Mouse (Mus musculus) left cerebral cortex, postnatal 14 days (tissue): ENCODE results near the gene Znfx1. TPM values are rescaled to one million over a fixed set of nuclear protein-coding genes. Genes with fewer than 3 reads are reported as not detected.
"Not testable (repeated sequence)": the region's sequence is repeated elsewhere in the genome, so short reads cannot be mapped to it uniquely, and the experiment has no call there.

Experiments used
- DNase-seq, 2 experiments: peaks; one replicate each; pipeline ENCODE4 v3.0.0; 2021 to 2022; ENCODE audit warnings: low spot score in 2 of 2, mixed read lengths in 1 of 2
- intact Hi-C: fragments of 180-260 bp; cut with DNase I; formaldehyde crosslinking; loops from one replicate; pipeline ENCODE4 v1.15.1; 2025
- total RNA-seq, 2 experiments: library from RNA; stranded (reverse); gene quantifications; 2 replicates each; pipeline ENCODE4 v1.2.3; 2021

The Znfx1 gene
- total RNA-seq, 2 experiments from 2014 or later: 41.5 to 43.9 TPM

GRCm38 (mm10) chr2:167009483-167009882, 53.3 kb downstream of the Znfx1 start:
- intact Hi-C loops: no loop called here
- DNase-seq: no peak

DNA sequence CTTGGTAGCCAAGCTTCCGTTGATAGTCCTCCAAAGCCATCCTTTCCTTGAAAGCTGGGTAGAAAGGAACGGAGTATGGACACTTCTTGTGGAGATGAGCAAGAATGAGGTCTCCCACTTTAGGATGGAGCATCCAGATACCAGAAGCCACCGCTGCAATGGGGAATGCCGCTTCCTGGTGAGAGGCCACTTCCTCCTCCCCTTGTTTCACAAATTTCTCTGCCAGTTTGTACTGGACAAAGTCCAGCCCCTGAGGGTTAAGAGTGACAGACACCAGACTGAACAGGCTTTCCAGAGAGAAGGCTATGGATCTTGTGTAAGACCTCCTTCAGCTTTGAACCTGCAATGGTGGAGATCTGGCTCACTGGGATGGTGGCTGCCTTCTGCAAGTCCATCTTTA, 55.2 kb downstream of the Znfx1 start:
- intact Hi-C loops, DNase-seq: not testable (repeated sequence)

DNA sequence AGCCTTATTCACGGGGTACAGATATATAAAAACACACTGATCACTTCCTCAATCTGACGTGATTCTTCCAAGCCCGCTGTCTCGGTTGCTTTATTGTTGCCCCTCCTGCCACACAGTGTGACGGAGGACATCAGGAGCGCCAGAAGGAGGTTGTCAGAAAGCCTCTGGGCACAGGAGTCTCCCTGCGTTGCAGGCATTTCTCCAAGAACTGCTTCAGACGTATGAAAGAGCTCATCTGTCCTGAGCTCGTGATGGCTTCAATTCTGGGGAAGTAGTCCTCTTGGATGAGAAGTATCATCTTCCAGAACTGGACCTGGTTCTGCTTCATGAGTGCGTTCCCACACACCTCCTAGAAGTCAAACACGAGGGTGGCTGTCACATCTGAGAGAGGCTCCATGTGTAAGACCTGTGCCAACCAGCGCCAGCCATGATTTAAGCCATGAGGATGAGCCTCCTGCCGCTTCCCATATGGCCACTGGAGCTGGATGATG, 55.8 kb downstream of the Znfx1 start:
- DNase-seq: no peak
- intact Hi-C loops: no loop called here

- intact Hi-C loops: no loop called here
- no peak for DNase-seq
Observed at GRCm38 (mm10) chr2:167006355-167006754, 56.5 kb downstream of the Znfx1 start.

DNA sequence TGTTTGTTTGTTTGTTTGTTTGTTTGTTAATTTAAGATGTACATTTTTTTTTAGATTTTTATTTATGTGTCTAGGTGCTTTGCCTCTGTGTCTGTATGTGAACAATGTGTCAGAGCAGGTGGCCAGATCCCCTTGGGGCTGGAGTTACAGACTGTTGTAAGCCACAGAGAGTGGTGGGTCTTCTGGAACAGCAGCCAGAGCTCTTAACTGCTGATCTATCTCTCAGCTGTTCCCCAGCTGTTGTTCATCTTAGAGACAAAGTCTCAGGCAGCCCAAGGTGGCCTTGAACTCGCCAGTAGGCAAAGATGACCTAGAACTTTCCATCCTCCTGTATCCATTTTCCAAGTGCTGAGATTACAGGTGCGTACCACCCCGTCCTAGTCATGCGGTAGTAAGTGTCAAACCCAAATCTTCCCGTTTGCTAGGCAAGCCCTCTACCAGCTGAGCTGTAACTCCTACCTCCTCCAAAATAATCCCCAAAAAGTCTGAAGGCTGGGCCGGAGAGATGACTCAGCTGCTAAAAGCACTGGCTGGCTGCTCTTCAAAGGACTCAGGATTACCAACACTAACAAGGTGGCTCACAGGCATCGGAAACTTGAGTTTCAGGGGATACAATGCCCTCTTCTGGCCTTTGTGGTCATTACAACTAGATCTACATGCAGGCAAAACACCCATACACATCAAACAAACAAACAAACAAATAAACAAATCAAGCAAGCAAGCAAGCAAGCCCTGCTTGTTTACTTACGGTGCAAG, 58.5 kb downstream of the Znfx1 start:
- intact Hi-C loops: loop anchor here (2.0 kb wide), 1 partner anchor 47 kb away; no protein-coding TSS in a partner anchor
- peak; percentile 78 to 85 for DNase-seq

DNA sequence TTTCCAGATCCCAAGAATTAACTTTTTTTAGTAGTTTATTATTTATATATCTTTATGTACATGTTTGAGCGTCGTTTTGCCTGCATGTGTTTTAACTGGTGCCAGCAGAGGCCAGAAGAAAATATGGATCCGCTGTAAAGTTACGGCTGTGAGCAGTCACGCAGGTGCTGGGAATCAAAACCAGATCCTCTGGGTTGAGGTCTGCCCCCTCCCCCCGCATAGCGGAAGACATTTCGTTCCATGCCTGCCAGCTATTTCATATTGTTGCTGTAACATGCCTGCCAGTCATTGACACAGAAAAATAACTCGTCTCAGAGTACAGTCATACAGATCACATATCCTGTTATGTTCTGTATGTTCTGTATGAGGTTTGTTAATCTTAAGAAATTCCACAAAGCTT, 61.3 kb downstream of the Znfx1 start:
- intact Hi-C loops: no loop called here
- DNase-seq: no peak

- intact Hi-C loops: no loop called here
Observed at GRCm38 (mm10) chr2:166996533-166996894, 66.3 kb downstream of the Znfx1 start.

GRCm38 (mm10) chr2:166995796-166996532, 66.9 kb downstream of the Znfx1 start, which contains the start of gene Stau1:
TSS of gene Stau1 (minus strand) at chr2:166996299.
- intact Hi-C loops: no loop called here
- peak; percentile 97 to 98 for DNase-seq

More at GRCm38 (mm10) chr2:166996533-166996894, 66.3 kb downstream of the Znfx1 start:
- no peak for DNase-seq

- intact Hi-C loops: no loop called here
- DNase-seq: no peak
Observed at GRCm38 (mm10) chr2:166995021-166995795, 67.6 kb downstream of the Znfx1 start.

DNA sequence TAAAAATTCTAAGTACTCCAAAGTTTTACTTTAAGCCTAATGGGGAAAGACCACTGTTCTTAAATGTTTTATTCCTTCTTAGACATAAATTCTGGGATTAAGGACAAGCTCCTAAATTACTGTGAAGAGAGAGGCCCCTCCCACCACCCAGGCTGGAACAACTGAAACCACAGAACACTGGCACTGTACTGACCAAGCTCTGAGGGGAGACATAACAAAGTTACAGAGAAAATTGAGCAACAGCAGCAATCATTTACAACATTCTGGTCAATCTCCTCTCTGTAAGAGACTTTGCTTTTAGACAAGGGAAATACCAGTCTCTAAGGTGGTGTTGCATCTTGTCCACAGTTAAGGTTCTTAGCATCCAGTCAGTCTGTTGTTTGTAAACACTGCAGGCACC, 70.9 kb downstream of the Znfx1 start:
- intact Hi-C loops: no loop called here

DNA sequence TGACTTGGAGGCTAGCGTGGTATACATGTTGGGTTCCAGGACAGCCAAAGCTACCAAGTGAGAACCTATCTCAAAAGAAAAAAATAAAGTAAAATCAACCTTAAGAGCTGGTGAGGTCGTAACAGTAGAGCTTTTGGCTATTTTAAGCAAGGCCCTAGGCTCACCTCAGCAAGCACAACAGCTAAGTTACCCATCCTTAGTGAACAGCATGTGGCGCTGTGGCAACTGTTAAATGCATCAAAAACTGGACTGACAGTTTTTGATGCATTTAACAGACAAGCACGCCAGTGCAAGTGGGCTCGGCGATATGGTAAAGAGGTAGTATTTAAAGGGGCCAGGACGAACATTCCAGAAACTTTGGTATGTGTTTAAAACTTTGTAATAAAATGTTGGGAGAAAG, 72.0 kb downstream of the Znfx1 start:
- no peak for DNase-seq
- intact Hi-C loops: no loop called here

More for the DNA sequence above, 70.9 kb downstream of the Znfx1 start:
- no peak for DNase-seq

Other genes with a start within 250 kb of the Znfx1 start
- 10 to 100 TPM; 61.6 to 63.4 TPM for gene Cse1l, start 157.0 kb downstream of the Znfx1 start, total RNA-seq
- gene Stau1, start 66.7 kb downstream of the Znfx1 start, total RNA-seq: 10 to 100 TPM; 63.1 to 68.6 TPM
- gene Ddx27, start 47.8 kb downstream of the Znfx1 start, total RNA-seq: 10 to 100 TPM; 29.0 to 31.3 TPM
- 100 to 1,000 TPM; 149 to 157 TPM for gene Kcnb1, start 127.1 kb upstream of the Znfx1 start, total RNA-seq
- gene Ptgis, start 177.6 kb upstream of the Znfx1 start, total RNA-seq: 1 to 10 TPM; 2.7 to 3.2 TPM